Mouse (Mus musculus): ENCODE data around the gene Spsb1. TPM values are rescaled to one million over a fixed set of nuclear protein-coding genes. Genes with fewer than 3 reads are reported as not detected.

Gene Spsb1
- total RNA-seq, 2 experiments from 2014 or later = 24.1 to 34.9 TPM

DNA sequence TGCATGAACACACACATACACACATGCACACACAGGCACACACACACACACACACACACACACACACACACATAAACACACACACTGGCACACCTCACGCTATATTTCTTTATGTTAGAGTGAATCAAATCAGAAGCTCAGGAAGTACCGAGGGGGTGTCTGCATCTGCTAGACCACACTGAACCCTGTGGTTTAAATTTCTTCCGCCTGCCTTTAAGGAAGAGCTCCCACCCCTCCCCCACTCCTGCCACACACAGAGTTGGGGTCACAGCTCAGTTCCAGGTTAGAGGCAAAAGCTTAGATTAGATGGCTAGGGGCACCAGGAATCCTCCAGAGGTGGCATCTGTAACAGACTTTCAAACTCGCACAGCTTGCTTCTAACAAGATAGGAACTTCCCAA lies 42.4 kb downstream of the Spsb1 start:
- DNase-seq = no peak

DNA sequence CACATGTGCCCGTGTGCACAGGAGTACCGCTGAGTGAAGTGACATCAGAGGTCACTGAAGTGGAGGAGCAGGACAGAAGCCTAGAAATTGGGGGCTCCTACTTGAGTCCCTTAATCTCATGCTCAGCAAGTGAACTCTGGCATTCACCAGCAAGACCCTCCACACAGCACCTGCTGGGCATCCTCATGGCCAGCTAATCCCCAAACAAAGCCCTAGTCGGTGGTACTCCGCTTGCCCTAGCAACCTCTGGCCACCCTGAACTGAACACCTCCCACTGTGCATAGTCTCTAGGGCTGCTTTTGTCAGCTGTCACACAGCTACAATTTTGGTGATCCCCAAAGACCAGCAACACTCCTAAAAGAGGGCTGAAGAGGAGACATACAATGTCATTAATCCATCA lies 44.3 kb downstream of the Spsb1 start:
- DNase-seq = no peak

DNA sequence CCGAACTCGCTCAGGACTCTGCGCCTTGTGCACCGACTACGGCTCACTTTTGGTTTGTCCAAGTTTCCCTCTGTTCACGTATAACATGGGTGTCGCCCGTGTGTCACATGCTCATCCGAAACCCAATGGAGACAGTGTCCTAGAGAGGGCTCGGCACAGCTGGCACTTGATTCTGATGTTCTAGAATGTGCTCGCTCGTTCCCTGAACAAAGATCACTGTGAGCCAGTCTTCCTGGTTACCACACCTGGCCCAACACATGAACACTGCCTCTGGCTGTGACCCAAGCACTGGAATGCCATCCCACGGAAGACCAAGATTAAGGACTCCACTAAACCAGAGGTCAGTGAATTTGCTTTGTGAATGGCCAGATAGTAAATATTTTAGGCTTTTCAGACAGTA lies 45.3 kb downstream of the Spsb1 start:
- no peak for DNase-seq

DNA sequence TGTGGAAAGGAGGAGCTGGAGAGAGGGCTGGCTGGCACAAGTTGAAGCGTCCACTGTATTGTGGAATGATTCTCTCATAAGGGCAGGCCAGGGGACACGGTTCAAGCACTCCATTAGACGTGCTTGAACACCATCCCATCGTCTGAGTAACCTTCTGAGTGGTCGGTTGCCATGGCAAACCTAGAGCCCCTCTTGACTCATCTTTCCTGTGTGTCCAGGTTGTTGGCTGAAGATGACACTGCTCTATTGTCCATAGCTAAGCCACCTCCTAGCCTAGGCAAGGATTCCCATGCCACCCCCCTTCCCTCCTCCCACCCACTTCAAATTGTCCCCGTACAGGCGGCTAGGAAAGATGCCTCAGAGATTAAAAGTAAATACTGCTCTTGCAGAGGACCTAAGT lies 45.9 kb downstream of the Spsb1 start:
- no peak for DNase-seq

DNA sequence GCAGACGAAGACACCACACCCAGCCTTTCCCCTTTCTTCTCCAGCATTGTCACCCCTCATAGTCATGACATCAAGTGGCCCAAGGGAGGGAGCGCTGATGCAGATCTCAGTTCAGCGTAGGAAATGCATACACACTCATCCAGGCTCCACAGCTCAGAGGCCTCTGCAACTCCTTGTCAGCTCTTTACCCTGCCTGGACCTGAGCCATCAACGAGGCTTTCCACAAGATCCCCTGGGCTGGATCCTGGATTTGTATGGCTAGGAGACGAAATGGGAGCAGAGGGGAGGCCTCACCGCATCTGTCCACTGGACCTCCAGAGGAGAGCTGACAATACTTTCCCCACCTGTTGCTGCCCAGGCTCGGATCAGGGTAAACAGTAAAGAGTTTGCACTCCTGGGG lies 47.2 kb downstream of the Spsb1 start:
- DNase-seq = no peak

DNA sequence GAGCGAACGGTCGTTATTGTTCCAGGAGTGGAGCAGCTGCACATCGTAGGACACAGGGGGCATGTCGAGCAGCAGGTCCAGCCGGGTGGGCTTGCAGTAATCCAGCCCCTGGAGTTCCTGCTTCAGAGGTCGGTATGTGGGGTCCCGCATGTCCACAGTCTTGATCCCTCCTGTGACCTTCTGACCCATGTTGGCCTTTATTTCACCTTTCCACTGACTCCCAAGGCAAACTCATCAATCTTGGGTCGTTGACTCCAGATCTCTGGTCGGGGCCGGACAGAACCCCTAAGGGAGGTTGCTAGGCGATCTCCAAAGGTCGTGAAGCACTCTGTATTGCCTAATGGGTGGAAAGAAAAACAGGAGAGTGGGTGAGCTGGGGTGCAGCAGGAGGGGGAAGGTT lies 47.9 kb downstream of the Spsb1 start:
- DNase-seq = no peak

DNA sequence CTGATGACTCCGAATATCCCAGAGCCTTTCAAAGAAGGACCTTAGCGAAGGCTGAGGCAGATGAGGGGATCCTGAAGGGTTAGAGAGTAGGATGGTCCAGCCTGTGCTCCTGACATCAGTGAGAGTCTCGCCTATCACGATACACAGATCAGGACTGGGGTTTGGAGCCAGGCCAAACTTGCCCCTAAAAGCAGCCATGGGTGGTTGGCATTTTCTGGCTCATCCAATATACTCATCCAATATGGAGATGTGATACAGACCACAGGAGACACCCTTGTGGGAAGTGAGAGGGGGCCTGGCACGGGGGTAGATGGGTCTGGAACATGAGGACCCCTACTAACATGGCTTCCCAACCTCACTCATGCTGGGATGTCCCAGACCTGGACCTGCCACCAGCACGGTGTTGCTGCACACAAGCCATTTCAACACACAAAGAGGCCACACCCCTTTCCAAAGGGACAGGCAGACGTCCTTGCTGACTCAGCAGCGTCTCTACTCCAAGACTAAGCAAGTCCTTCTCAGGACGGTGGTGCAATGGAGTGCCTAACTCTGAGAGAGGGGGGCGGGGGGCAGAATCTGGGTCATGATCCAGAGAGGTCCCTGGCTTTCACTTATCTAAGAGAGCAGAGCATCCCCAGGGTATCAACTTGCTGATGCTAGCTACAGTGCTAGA lies 49.4 kb downstream of the Spsb1 start:
- no peak for DNase-seq

DNA sequence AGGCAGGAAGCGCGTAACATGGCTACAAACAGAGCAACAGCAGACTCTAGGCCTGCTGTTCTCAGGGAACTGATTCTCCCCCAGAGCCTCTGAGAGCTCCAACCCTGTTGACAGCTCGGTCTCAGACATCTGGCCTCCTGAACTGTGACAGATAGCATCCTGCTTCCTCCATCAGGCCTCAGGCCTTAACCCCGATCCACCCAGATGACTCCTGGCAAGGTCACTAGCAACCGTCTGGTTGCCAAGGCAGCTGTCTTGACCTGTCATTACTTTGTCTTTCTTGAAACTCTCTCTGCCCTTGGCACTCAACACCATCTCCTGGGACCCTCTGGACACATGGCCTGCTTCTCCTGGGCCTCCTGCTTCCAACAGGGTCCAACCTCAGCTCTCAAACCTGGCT lies 51.8 kb downstream of the Spsb1 start:
- DNase-seq = no peak

DNA sequence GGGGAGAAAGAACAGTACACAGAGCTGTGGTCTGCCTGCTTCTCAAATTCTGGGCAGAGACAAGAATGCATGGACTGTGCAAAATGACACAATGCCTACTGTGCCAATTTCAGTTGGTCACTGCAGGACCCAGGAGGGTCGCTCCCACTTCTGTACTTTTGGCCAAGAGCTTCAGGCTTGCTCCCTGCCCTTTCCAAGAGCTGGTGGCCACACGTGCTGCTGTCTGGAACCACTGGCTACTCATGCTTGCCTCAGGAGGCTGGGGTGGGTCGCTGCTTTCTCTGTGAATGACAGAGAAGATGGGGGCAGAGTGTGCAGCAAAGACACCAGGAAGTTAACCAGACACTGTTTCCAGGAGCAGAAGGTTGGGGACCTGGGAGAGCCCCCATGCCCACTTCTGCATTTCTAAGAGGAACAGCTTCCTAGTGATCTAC lies 53.5 kb downstream of the Spsb1 start:
- DNase-seq = no peak

DNA sequence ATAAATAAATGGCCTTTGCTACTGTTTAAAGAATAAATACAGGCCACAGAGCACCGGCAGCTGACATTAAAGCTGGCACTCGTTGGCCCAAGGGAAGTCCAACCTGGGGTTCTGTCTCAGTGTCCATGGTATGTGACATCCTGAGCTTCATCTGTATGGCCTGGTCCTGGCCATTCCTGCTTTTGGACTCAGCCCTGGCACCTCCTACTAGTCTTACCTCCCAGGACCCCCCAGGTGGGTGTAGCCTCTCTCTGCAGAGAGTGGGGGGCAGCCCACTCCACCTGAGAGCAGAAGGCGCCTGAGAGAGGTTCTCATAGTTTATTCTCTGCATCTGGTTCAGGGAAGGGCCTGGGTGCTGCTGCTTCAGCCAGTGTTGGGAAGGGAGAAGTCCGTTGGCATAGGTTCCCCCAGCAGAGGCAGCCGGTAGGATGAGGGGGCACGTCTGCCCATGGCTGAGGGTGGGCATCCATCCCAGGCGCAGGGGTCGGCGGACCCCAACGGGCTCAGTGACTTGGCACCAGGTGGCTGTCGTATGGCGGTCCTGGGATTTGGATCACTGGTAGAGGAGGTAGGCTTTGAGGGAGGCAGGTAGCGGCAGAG lies 57.1 kb downstream of the Spsb1 start:
- DNase-seq = no peak

DNA sequence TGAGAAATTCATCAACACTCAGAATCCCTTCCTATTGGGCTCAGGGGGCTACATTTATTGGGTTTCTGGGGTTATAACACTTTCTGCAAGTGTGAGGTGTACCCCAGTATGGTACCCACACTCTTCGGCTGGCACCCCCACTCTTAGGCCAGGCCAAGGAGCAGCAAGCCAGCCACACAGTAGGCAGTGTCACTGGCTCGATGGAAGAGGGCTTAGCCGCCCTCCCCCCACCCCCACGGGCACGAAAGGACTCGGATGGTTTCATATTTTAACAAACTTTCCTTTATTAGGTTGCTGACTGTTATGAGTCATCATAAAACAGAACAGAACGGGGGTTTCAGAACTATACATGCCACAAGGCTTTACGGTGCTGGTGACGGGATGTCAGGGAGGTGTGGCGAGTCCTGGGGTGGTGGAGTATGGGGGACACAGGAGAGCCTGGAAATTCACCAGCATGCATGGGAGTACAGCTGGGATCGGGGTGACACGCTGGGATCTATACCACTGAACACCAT lies 58.8 kb downstream of the Spsb1 start:
- no peak for DNase-seq

DNA sequence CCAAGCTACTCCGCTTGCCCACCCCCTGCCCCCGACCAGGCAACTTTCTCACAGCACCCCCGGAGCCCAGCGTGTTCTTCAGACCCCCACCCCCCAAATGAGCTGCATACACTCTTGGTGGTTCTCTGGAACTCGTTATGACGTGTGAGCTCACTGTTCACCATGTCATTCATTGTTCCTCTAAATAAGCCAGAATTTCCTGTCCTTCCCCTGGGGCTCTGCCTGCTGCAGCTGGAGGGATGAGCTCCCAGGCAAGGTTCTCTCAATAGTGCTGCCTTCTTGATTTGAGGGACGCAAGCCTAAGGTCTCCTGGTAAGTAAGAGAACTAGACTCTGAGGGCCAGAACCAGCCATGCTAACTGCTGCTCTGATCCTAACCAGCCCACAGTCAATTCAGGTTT lies 59.6 kb downstream of the Spsb1 start:
- DNase-seq = no peak

DNA sequence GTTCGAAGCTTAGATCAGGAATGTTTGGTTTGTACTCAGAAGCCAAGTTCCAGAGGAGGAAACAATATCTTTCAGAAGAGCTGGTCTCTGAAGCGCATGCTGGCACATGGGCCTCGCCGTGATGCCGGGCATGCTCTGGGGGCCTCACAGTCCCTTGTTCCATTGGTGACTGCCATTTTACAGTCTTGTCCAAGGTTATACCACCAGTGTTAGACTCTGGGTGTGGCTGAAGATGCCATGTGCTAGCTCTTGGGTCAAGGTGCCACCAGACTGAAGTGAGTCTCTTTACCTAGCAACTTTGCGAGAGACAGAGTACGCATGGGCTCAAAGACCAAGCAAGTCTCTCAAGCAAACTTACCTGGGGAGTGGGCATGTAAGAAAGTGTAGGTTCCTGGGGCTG lies 60.5 kb downstream of the Spsb1 start:
- DNase-seq = no peak

DNA sequence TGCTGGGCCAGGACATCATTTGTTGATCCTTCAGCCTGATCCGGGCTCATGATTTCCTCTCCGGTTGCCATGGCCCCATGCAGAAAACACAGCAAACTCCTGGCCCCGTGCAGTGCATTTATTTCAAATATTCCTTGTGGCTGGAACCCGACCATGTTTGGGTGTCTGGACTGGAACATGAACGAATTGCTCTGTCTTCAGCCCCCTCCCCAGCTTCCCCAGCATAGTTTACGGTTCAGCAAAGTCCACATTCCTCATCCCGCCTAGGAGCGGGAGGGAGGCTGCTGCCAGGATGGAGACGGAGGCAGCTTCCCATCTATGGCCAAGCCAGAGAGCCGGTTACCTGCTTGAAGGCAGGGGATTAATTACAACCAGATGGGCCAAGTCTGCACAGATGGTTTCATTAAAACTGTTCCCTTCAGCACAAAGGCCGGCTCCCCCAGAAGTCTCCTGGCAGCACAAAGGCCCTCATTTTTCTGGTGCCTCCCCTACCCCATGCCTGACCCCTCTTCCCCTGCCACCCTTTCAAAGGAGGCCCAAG lies 61.2 kb downstream of the Spsb1 start:
- DNase-seq = no peak

DNA sequence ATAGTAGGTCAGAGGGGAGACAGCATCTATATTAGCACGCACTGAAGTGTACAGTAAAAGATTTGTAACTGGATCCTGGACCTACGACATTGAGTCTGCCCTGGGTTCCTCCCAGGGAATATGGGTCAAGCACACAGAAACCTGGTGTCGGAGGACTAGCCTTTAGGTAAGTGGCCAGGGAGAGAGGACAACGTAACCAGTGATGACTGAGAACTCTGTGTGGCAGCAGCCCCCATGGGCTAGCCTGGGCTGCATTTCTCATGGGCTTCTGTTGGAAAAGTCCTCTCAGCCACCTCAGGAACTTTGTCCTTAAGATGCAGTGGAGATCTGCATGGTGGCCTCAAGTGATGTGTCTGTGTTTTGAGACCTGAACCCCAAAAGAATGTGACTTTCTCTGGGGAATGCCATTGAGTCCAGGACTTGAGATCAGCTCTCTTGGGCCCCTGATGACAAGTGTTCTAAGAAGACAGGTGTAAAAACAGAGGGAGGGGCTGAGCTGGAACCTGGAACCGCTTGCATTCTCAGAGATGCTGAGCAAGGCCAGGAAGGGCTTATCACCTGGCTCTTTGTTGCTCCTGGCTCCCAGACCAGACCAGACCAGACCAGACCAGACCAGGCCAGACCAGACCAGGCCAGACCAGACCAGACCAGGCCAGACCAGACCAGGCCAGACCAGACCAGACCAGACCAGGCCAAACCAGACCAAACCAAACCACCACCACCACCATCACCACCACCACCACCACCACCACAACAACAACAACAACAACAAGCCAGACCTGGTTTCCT lies 63.5 kb downstream of the Spsb1 start:
- DNase-seq = no peak

DNA sequence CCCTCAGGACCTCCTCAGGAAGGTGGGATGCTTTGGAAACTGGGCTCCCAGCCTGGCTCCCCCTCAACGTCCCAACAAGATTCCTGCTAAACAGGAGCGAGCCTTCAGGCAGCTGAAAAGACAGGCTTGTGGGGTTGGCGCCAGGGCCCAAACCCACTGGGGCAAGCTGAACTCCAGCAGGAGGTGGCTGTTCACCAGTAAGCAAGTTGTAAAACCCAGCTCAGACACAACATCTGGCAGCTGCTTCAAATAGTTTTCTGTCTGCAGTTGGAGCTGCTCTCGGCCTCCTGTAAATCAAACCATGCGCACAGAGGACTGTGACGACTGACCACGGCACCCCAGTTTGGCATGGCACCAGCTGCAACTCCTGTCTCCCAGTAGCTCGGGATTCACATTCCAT lies 64.3 kb downstream of the Spsb1 start:
- DNase-seq = no peak

DNA sequence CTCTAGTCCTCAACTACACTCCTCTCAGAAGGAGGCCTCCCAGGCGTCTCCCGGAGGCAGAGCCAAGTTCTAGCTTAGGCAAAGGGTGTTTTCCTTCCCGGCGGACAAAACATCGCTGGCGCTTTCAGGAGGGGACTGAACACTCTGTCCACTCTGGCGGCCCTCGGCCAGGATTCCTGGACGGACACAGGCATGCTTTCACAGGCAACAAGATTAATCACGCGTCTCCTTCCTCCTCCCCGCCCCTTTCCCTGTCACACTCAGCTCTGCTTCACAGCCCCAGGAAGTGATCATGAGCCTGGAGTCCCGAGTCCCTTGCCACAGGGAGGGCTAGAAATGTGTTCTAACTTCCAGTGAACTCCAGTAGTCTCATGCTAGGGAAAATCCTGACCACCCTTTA lies 65.0 kb downstream of the Spsb1 start:
- peak; percentile 72 to 78 for DNase-seq

DNA sequence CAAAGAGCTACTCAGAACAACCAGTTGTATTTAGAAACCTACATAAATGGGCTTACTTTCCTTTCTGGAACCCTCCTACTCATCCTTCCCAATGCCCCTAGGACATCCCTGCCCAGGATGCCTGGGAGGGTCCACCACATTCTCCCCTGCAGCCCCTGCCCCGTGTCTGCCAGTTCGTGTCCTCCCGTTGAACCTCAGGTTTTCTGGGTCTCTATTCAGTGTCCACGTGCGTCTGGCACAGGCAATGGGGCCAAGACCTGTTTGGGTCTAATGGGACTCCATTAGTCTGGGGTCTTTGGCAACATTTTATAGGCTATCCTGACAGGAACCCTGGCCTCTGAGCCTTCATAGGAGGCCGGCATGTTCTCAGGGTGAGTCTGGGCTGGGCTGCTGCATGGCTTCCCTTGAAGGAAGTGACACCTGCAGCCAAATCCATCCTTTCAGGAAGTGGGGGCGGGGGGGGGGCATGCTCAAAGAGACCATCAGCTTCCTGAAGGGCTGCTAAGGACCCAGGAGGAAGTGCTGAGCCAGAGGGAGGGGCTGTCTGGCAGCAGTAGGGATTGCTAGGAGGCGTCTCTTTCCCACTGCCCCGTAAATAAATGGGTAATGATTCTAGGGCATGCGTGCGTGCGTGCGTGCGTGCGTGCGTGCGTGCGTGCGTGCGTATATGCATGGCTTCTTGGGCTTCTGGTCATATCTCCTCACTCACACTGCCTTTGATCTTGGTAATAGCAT lies 65.9 kb downstream of the Spsb1 start:
- no peak for DNase-seq

DNA sequence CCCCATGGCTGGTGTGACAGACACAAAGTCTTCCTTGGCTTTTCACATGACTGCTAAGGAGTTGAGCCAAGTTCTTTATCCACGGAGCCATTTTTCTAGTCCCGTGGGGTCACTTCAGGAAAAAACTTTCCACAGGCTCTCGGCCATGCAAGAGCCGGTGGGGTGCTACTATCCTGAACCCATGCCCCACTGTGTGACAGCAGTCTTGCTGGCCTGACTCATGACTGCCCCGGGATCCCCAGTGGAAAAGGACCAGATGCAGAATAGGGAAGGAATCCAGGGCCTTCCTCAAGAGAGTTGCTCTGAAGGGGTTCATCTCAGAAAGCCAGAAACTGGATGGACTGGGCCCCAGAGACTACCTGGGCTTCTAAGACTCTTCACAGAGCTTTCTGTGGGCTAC lies 66.7 kb downstream of the Spsb1 start:
- DNase-seq = no peak

DNA sequence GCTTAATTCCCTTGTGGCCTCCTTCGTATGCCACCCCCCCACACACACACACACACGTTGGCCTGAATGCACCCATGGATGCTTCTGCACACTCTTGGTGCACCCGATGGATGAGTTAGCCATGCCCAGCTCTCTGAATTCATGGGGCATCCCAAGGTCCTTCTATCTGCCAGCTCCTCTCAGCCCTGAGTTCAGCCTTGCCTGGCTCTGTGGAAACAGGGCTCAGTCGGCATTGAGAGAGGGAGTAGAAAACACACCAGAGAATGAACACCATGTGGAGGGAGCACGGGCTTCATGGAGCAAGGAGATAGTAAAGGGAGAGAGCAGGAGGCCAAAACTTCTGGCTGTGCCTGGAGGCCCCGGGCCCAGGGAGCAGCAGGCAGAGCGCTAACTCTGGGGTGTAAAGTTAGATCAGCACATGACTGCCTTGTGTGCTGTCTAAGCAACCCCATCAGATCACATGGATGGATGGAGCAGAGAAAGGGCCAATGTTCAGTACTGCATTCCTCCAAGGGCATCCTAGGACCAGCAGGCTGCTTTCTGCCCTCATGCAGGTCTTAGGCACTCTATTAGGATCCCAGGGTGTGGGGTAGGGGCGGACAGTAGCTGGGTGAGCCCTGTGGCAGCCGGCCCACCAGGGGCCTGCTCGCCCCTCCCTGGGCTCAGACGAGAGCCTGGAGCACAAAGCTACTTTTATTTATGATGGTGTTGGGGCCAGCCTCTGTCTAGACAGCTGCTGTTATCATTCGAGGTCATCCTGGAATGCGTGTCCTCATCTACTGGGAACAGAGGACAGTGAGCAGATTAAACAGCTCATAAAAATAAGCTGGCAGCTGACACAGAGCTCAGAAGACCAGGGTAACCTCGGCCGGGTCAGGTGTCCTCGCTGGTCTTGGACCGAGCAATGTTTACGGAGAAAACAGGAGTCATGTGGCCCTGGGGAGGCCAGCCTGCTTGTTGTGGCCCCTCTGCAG lies 68.3 kb downstream of the Spsb1 start:
- DNase-seq = no peak

DNA sequence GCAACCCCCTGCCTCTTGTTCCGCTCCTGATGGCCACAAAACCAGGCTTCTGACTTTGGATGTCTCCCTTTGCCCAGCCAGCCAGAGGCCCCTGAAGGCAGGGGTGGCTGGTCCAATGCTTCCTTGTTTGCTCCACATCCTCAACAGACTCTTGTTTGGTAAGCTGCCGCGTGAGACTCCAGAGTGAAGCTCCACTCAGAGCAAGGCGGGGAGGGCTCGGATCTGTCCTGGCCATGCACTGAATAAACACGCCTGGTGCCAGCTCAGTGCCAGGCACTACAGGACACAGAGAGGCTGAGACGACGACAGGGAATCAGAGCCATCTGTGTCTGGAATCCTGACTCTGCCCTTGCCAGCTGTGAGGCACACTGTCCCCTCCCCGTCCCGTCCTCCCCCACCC lies 70.9 kb downstream of the Spsb1 start:
- peak; percentile 59 to 63 for DNase-seq
